Mouse (Mus musculus) heart, postnatal 4 days (tissue): ENCODE measurements at regions not wholly inside any gene's neighbourhood (a gene's known extent, or its start where the extent isn't known, plus 50 kb on each side); places are given as distances from the start of the nearest gene placed in this dataset.

Experiments used
- DNase-seq: peaks from one replicate; pipeline ENCODE4 v3.0.0; 2021

DNA sequence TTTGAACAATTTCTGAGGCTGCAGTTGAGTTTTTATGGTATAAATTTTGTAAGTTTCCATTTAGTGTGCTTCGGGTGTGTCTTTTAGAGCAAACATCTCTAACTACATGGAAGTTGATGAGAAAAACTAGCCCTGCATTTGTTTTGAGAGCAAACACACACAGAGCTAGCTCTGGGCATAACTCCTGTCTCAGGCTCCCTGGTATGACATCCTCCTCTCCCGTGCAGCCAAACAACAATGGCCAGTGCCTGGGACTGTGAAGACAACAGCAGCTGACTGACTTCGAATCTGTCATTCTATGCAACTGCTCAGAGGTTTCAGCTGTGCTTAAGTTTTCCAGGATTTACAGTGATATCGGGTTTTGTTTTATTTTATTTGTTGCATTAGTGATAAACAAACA, 105.3 kb upstream of the Peli1 start:
- no peak for DNase-seq

DNA sequence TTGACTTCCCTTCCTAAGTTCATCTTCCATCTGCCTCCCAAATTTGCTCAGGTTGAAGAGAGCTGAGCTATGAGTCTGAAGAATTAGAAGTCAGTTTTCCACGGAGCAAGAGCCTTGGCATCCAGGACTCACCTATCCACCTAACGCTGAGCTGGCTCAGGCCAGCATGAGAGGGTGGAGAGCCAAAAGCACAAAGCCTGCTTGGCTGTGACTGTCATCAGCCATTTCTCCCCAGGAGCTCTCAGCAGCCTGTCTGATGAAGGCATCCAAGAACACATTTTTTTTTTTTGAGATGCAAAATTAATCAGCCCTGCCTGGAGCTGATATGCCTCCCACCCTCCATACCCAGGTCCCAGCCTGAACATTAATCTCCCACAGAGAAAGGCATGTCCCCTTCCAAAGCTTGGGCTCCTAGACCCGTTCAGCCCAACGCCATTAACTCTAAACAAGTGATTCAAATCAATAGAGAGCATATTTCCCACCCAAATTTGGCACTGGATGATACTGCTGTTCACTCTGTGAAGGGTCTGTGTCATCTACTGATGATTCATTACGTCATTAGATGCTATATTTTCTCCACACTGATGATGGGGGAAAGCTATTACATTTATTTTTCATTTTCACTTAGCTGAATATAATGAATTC, 103.8 kb upstream of the Peli1 start:
- DNase-seq, result no peak

DNA sequence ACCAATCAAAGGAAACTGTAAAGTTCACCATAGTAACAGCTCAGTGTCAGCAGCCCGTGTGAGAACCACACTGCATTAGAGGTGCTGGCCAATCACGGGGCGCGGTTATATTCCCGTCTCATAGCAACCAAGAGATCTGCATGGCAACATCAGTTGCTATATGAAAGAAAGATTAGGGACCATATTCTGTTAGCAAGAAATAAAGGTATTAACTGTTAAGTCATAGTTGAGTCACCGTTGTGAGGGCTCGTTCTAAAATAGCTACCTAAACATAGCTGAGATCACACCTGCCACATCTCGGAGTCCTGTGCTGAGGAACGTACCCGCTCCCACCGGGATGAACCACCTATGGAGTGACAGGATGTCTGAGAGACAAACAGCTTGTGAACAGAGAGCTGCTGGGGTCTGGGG, 103.2 kb upstream of the Peli1 start:
- no peak for DNase-seq

DNA sequence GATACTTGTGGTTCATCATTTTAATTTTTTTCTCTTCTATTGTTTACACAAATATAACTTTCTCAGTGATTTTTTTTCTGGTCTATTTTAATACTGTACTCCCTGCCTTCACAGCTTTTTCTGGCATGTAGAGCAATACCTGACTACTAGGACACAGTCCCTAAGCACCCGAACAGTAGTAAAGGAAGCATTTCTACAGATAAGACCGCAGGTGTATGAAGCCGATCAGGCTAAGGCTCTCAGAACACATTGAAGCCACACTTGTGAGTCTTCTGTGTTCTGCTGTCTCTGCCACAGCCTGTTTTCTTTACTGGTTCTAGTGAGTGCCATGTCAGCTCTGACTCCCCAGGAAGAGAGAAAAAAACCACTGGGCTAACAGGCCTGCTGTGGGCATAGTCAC, 102.2 kb upstream of the Peli1 start:
- DNase-seq, result no peak

DNA sequence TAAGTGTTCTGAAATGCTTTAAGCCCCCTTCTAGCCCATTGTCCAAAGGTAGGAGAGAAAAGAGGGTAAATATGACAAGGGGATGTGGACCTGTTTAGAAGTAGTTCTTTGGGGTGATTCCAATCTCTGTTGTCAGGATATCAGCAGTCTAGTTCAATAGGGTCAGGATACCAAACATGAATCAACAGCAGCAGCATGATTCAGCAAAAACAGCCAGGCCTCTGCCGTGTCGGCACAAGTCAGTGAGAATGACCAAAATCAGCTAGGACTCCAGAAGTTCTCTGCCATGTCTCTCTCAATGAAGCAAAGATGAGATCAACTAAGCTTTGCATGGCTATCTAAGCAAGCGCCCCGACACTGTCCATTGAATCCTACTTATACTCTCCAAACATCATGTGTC, 97.5 kb upstream of the Peli1 start:
- no peak for DNase-seq

DNA sequence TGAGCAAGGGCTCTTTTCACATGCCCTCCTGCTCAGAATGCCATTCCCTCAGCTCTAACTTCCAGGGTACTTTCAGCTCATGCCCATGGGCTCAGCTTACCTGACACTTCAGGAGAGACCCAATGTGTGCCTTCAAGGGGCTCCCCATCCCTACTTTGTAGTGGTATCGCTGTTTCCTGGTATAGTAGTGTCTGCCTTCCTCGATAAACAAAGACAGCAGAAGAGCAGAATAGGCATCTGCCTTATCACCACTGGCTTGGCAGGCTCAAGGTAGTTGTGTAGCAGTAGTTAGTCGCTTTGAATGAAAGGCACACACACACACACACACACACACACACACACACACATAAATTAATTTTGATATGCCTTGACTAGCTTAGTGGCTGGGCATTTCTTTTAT, 89.7 kb upstream of the Peli1 start:
- DNase-seq, result no peak

DNA sequence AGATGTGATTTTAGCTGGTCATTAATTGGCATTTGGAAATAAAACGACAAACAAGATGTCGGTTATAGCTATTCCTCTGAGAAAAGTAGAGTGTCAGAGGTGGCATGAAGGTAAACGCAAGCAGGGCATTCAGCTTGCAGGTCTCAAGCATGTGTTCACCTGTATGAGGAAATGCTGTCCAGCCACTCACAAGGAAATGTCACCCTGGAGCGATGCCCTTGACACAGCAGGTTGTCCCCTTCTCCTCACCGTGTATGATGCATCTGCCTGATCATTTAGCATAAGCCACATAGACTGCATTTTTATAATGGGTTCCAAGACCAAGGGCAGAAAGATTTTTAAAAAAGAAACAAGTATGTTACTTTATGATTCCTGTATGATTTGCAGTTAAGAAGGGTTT, 83.9 kb upstream of the Peli1 start:
- no peak for DNase-seq

DNA sequence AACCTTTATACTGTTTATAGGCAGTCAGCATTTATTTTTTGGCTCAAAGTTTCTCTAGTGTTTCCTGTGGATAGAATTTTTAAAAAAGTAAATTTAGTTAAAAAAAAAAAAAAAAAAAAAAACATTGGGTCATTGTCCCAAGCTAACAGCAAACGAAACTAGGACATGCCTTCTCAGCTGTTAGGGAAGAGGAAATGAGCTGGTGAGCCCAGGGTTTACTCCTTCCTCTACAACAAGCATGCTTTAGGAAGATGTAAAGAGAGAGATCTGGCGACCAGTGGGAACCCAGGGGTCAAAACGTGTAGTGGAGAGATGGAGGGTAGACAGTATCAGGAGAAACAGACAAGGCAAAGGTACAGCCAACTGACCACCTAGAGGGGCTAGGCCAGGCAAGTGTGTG, 81.6 kb upstream of the Peli1 start:
- DNase-seq, result no peak

DNA sequence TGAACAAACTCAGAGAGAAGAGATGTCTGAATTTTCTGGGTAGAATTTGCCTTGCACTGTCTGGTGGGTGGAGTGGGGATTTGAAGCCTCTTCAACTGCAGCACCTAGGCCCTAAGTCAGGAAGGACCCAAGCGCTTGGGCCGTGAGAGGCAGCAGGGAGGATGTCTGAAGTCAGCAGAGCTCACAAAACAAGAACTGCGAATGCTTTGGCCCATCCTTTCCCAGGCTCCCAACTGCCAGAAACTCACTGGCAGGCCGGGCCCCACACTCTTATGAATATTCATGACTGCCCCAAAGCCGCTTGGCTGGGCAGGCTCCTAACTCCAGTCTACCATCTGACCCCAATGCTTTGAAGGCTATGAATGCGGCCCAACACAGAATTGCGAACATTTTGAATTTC, 80.2 kb upstream of the Peli1 start:
- no peak for DNase-seq

DNA sequence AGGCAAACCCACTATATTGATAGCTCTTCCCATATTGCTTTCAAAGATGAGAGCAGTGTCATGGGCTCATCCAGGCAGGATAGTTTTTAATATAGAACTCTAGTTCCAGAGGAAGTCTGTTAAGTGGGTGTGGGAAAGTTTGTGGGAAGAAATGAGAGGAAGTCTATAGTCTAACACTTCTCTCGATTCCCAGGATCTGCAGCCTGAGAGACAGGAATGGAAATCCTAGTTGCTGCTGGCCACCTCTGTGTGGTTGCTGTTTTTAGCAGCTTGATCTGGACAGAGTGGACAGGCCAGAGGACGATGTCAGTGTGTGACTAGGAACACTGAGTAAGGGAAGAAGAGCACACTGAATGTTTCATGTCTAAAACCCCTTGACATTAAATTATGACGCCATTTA, 76.8 kb upstream of the Peli1 start:
- no peak for DNase-seq

DNA sequence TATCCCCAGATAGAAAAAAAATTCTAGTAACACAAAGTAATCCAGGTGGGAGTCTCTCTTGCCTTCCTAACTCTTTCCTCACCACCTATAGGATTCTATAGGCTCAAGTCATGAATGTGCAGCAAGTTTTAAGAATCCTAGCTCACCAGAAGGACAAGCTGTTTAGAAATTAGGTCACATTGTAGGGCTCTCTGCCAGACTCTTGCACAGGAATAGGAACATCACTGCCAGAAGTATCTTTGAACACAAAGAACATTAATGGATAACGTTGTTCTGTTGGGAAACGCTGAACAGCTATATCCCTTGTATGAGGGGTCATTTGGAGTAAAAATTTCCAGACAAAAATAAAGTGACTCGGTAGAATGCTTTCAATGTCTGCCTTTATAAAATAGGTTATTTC, 75.6 kb upstream of the Peli1 start:
- peak; percentile 23 for DNase-seq

DNA sequence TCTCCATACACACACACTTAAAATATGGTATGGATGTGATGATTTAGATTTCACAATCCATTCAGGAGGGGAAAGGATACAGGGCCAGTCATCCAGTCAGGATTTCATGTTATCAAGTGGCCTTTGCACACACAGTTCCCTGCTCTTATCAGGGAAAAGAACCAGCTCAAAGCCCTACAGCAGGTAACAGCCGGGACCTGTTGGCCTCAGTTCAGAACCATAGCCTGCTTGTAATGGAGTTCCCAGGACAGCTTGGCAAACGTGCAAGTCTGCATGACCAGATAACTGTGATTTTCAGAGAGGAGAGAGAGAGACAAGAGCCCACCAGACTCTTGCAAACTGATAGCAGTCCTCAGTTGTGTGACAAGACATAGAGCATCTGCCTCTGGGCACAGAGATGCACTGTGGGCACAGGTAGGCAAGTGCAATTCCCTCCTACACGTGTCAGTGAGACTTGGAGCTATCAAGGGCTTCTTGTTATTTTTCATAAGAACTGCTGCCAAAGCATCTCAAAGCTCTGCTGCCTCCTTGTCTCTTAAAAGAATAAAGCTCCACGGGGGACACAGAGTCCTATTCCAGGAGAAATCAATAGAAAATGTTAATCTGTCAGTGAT, 74.9 kb upstream of the Peli1 start:
- DNase-seq, result no peak

DNA sequence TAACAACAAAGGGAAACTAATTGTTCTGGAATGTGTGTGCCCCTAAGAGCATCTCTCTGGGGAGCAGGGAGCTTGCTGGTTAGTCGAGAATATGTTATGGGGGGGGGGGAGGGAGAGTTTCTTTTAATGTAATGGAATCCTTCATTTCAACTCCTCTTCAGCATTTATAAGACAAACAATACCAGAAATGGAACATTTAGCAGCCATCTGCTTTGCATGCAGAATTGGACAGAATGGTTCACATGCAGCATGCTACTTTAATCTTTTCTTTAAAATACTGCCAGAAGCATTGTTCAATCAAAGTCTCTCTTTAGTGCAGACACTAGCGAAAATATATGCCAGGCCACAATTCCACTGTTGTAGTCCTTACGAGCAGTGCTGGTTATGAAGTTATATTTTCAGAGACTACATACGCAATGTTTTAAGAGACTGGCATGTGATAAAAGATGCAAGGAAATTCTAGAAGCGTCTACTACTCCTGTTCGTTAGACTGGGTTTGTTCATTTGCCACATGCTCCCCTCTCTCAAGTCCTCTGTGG, 74.2 kb upstream of the Peli1 start:
- DNase-seq, result no peak

DNA sequence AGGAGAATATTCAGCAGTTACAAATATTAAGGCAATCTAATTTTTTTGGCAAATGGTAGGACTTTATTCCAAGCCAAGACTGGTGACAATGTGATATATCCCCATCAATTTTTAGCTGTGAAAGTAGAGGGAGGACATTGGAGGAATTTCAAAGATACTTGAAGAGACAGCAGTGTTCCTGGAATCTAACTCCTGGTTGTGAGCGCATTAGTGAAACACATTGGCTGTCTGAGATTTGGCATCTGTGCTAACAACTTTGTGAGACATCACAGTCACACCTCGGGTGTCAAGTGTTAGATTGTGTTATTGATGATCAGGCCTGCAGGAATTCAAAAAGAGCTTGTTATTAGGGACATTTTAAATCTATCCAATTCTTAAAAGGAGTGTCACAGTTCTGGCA, 71.3 kb upstream of the Peli1 start:
- no peak for DNase-seq

DNA sequence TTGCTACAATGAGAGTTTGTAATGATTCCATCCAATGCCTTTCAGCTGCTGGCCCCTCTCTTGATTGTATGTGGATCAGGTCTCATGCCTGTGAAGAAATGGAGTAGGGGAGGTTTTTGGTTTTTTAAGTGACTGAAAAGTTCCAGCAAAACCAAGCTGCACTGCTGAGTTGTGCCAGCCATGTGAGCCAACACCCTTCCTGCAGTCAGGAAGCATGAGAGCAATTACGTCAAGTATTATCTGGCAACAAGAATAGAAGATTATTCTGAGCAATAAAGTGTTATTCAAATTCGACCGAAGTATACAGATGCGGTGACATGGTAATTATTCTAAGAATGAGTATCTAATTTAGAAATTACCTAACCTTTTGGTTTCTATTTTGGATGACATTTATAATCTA, 67.0 kb upstream of the Peli1 start:
- DNase-seq, result no peak

DNA sequence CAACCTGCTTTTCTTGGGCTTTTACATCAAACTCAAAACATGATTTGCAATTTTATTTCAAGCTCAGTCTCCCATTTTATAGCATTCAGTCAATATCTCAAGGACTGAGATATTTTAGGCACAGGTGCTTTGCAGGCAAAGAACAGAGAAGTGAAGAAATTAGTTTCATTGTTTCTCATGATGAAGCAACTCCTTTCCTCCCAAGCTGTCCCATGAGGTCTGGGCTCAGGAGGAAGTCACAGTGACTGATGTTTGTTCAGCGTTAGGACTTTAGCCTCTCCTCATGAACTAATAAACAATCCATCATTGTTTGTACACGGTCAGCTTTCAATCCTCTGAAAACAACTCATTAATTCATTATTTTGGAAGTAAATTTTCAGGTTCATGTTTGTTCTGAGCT, 66.6 kb upstream of the Peli1 start:
- no peak for DNase-seq

DNA sequence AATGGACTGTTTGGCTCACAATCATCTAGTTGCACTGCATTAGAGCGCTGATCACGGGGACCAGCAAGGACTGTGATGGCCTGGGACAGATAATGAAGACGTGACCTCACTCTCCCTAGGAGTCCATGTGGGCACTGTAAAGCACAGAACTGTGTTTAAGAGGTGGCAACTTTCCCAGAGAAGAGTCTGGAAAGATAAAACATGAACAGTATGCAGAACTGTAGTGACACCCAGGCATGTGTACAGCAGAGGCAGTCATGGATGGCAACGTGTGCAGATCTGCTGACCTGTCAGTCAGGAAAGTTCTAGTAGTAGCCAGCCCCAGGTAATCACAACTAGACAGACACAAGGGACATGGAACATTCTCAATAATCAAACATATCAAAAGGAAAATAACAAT, 63.8 kb upstream of the Peli1 start:
- DNase-seq, result no peak

DNA sequence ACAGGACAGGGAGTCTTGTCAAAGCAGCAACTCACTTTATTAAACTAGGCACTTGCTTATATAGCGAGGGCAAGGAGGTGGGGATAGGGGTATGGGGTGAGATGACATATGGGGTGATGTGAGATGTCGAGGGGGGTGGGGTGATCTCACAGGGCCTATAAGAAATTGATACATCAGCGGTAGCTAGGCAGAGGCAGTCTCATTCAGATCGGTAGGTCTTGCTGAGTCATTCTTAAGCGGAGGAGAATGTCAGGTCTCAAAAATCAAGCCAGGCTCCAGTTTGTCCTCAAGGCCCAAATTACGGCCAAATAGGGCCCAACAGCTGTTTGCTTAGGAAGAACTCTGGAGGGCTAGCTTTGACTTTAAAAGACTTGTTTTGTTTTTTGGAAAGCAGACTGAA, 60.7 kb upstream of the Peli1 start:
- DNase-seq, result no peak

DNA sequence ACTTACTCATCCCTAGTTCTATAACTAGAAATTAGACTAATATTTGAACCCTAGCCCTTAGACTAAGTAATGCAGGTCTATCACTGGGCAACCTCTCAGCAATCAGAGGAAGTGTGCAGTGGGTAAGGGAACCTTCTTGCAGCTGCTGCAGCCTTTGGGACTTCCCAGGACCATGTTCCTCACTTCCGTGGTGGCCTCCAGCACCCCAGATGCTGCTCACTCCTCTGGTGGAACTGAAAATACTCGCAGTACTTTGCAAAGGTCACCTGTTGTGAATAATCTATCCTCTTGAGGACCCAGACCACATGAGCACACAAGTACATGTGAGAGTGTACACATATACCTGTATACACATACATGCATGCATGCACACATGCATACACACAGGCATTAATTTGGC, 59.3 kb upstream of the Peli1 start:
- DNase-seq, result no peak

DNA sequence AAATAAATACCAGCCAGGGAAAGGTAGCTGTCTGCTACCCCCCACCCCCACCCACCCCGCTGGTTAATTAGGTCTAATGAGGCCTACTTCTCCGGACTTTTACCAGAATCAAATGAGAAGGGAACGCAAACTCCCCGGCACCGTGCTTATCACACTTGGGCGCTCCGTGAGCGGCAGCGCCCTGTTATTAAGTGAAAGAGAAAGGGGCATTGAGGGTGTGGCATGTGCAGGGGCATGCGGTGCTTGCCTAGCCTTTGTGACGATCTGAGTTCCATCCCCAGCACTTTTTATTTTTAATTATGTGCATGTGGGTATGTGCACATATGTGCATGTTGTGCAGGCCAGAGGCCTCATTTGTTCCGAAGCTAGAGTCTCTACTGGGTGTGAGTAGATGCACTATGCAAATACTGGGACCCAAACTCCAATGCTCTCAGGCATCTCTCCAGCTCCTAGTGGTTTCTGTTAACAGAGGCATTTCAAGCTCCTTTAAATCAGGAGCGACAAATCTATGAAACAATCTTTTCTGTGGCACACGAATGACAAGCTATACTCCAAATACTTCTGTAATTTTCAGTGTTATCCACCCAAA, 57.8 kb upstream of the Peli1 start:
- no peak for DNase-seq

DNA sequence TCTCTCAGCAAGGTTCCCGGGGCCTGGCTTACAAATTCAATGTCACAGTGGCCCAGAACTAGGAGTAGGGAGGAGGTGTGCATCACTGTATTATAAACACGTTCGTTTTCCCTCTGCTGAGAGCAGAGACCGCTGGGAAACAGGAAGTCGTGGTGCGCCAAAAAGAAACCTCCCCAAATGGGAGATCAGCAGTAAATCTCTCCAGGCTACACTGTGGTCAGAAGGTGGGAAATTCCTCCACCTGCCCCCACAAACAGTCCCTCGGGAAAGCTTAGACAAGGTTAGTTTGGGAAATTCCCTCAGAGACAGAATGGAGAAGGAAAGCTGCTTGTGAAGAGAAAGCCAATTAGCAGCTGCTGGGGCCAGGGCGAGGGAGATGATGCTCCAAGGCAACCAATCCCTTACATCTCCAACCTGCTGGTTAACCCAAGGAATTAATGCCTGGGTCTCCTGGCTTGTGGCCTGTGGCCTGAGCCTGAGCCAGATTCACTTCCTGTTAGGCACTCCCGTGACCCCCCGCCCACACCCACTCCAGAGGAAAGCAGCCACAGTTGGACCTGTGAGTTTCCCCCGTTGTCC, 57.2 kb upstream of the Peli1 start:
- DNase-seq, result peak; percentile 39

DNA sequence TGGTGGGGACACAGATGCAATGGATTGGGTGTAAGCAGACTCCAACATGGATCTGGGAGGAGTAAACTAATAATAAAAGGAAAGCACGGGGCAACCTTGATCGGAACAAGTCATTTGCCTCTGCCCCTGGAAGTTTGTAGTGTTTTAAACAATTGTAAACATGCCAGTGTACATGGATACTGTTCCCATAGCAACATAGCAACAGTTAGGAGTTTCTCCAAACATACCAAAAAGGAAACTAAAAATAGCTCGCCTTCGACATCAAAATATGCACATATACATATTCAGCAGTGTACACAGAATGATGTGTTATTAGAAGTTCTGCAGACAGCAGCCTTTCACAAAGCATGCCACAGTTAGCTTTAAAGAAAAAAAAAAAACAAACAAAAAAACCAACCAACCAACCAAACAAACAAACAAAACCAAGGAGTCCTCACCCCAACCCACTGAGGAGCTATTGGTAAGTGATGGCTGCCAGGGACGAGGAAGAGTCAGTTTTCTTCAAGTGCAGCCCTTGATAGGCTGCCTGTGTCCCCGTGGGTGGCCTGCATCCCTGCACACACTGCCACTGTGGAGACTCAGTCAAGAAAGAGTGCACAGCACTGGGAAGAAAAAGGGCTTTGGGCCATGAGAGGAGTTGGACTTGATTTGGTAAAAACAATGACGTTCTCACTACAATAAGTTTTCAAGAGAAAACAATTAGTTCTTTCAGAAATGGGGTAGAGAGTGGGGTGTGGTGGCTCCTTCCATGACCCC, 54.8 kb upstream of the Peli1 start:
- no peak for DNase-seq

DNA sequence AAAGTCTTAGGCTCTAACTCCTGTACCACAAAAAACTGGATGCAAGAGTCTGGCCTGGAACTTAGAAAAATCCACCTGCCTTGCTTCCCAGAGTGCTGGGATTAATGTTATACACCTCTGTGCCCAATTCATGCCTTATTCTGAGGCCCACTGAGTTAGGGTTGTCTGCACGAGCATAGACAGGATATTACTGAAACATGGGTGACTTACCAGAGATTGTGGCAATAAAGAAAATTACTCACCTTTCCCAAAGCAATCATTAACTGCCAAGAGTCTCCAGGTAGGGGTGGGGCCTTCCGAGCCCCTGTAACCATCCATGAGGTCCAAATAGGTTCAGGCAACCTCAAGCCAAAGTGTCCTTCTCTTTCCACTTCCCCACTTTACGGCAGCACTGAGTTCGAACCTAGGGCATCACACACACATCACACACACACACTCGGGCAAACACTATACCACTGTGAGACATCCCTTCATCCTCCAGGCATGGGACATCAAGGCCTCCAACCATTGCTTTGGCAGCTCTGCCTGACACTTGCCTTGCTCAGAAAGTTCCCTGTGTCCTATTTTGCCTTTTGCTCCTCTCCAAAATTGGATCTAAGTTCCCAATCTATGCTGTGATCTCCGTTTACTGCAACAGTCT, 53.7 kb upstream of the Peli1 start:
- no peak for DNase-seq
